Mouse (Mus musculus) neural tube, embryonic 11.5 days (tissue): ENCODE data around the gene Cwf19l1. TPM values are rescaled to one million over a fixed set of nuclear protein-coding genes. Genes with fewer than 3 reads are reported as not detected.
A peak's percentile ranks its signal among the peaks of the same experiment; 100 is the strongest.

ENCODE experiments used
- ATAC-seq: fragments of 200-750 bp; cut with Nextera tagmentation; 2 replicates; pipeline ENCODE4 v1.8.0; 2017; ENCODE audit warnings: moderate number of reproducible peaks, mild to moderate bottlenecking, moderate TSS enrichment, moderate library complexity; ENCODE audit not compliant: insufficient read depth, low FRiP score, low TSS enrichment
- DNase-seq: peaks from one replicate; pipeline ENCODE4 v3.0.0-alpha.2; 2015; ENCODE audit warnings: low spot score
- H3K27ac ChIP-seq: fragments of 300-500 bp; sonication (generic); 2 replicates; pipeline ENCODE4 v1.5.1; 2014; ENCODE audit warnings: low read depth, mild to moderate bottlenecking, low read length
- H3K27me3 ChIP-seq: fragments of 300-500 bp; sonication (generic); 2 replicates; pipeline ENCODE4 v1.6.1; 2014; ENCODE audit warnings: mild to moderate bottlenecking, low read length, mixed read lengths; ENCODE audit not compliant: control insufficient read depth, insufficient read depth
- H3K36me3 ChIP-seq: fragments of 300-500 bp; sonication (generic); 2 replicates; pipeline ENCODE4 v1.6.1; 2014; ENCODE audit warnings: mild to moderate bottlenecking, low read length, moderate library complexity, mixed read lengths; ENCODE audit not compliant: control insufficient read depth, insufficient read depth
- H3K4me1 ChIP-seq: fragments of 300-500 bp; sonication (generic); 2 replicates; pipeline ENCODE4 v1.6.1; 2014; ENCODE audit warnings: low read length, mixed read lengths; ENCODE audit not compliant: control insufficient read depth, insufficient read depth
- H3K4me2 ChIP-seq: fragments of 300-500 bp; sonication (generic); 2 replicates; pipeline ENCODE4 v1.6.1; 2014; ENCODE audit warnings: low read depth, mild to moderate bottlenecking, moderate library complexity
- H3K4me3 ChIP-seq: fragments of 300-500 bp; sonication (generic); 2 replicates; pipeline ENCODE4 v1.5.1; 2014; ENCODE audit warnings: low read depth, low read length
- H3K9ac ChIP-seq: fragments of 300-500 bp; sonication (generic); 2 replicates; pipeline ENCODE4 v1.6.1; 2014; ENCODE audit warnings: mild to moderate bottlenecking, low read length
- H3K9me3 ChIP-seq: fragments of 300-500 bp; sonication (generic); 2 replicates; pipeline ENCODE4 v1.6.1; 2016; ENCODE audit warnings: low read length; ENCODE audit not compliant: control insufficient read depth
- WGBS: fragments of 180-500 bp; shearing (Covaris S2); extraction: QIAGEN DNeasy Blood & Tissue Kit; methylation state at CpG from one replicate; pipeline ENCODE4 v1.1.7; 2014; 5-methylcytosine and 5-hydroxymethylcytosine counted together
- polyA plus RNA-seq: library from polyadenylated mRNA; unstranded; fragments of >200 nt; fragmentation: Nextera tagmentation; extraction: Ambion mirVana; gene quantifications from 2 replicates; pipeline ENCODE4 v1.2.1, GENCODE M21; 2014

The Cwf19l1 gene
- polyA plus RNA-seq, 1 experiment from 2014 or later = 38.6 TPM

GRCm38 (mm10) chr19:44077024-44077423 is 58.7 kb downstream of the Cwf19l1 start:
- DNase-seq = no peak
- Histone ChIP-seq H3K27ac (no peak overlapping the region), H3K27me3 (no peaks in the 10 kb centered on the region), H3K9ac (no peak overlapping the region), H3K4me1 (no peaks in the 10 kb centered on the region), H3K4me2 (no peak overlapping the region), H3K36me3 (no peaks in the 10 kb centered on the region), H3K4me3 (no peak overlapping the region), H3K9me3 (no peaks in the 10 kb centered on the region)
- ATAC-seq = no peak
- WGBS = 79% methylated on average over 4 of the region's 4 CpGs

GRCm38 (mm10) chr19:44076457-44076856 is 59.2 kb downstream of the Cwf19l1 start:
- WGBS = 70% methylated on average over 9 of the region's 9 CpGs
- Histone ChIP-seq H3K27me3 (no peaks in the 10 kb centered on the region), H3K4me3 (no peak overlapping the region), H3K4me1 (no peaks in the 10 kb centered on the region), H3K9me3 (no peaks in the 10 kb centered on the region), H3K4me2 (no peak overlapping the region), H3K27ac (no peak overlapping the region), H3K9ac (no peak overlapping the region), H3K36me3 (no peaks in the 10 kb centered on the region)
- DNase-seq (peak; percentile 24), ATAC-seq (no peak)

GRCm38 (mm10) chr19:44074986-44075385 is 60.7 kb downstream of the Cwf19l1 start:
- no peak for ATAC-seq
- no peaks in the 10 kb centered on the region for H3K4me1 ChIP-seq
- 78% methylated on average over 11 of the region's 11 CpGs for WGBS
- no peaks in the 10 kb centered on the region for H3K9me3 ChIP-seq
- no peaks in the 10 kb centered on the region for H3K36me3 ChIP-seq
- H3K27ac ChIP-seq = no peak overlapping the region
- no peaks in the 10 kb centered on the region for H3K27me3 ChIP-seq
- H3K4me2 ChIP-seq = no peak overlapping the region
- no peak overlapping the region for H3K9ac ChIP-seq
- no peak for DNase-seq
- no peak overlapping the region for H3K4me3 ChIP-seq

GRCm38 (mm10) chr19:44071166-44071565 is 64.5 kb downstream of the Cwf19l1 start:
- H3K27me3 ChIP-seq = no peaks in the 10 kb centered on the region
- no peak overlapping the region for H3K4me3 ChIP-seq
- H3K27ac ChIP-seq = no peak overlapping the region
- no peak for ATAC-seq
- H3K36me3 ChIP-seq = no peaks in the 10 kb centered on the region
- 60% methylated on average over 5 of the region's 5 CpGs for WGBS
- DNase-seq = no peak
- H3K4me2 ChIP-seq = no peak overlapping the region
- no peak overlapping the region for H3K9ac ChIP-seq
- H3K9me3 ChIP-seq = no peaks in the 10 kb centered on the region
- no peaks in the 10 kb centered on the region for H3K4me1 ChIP-seq

GRCm38 (mm10) chr19:44069914-44070232 is 65.8 kb downstream of the Cwf19l1 start:
- DNase-seq (no peak), ATAC-seq (peak; percentile 85)
- WGBS = 10% methylated on average over 4 of the region's 4 CpGs
- Histone ChIP-seq H3K9me3 (no peaks in the 10 kb centered on the region), H3K36me3 (no peaks in the 10 kb centered on the region), H3K4me1 (no peaks in the 10 kb centered on the region), H3K4me2 (peak overlapping the region; percentile 84), H3K27me3 (no peaks in the 10 kb centered on the region), H3K4me3 (peak overlapping the region; percentile 57), H3K9ac (peak overlapping the region; percentile 70), H3K27ac (no peak overlapping the region)

GRCm38 (mm10) chr19:44069121-44069913 is 66.4 kb downstream of the Cwf19l1 start, which contains the start of gene Erlin1:
TSS of gene Erlin1 (minus strand) at chr19:44069785.
- no peaks in the 10 kb centered on the region for H3K36me3 ChIP-seq
- peak within 1 kb of the TSS; percentile 57 for H3K4me3 ChIP-seq
- no peaks in the 10 kb centered on the region for H3K27me3 ChIP-seq
- peak; percentile 90 for DNase-seq
- peak within 1 kb of the TSS; percentile 84 for H3K4me2 ChIP-seq
- H3K4me1 ChIP-seq = no peaks in the 10 kb centered on the region
- no peak within 1 kb of the TSS for H3K27ac ChIP-seq
- under 1% methylated on average over 67 of the region's 75 CpGs for WGBS
- peak; percentile 87 for ATAC-seq
- H3K9me3 ChIP-seq = no peaks in the 10 kb centered on the region
- H3K9ac ChIP-seq = peak within 1 kb of the TSS; percentile 70

- Histone ChIP-seq H3K9ac (no peak overlapping the region), H3K27ac (no peak overlapping the region), H3K4me2 (no peak overlapping the region), H3K36me3 (no peaks in the 10 kb centered on the region), H3K27me3 (no peaks in the 10 kb centered on the region), H3K9me3 (no peaks in the 10 kb centered on the region), H3K4me1 (no peaks in the 10 kb centered on the region), H3K4me3 (no peak overlapping the region)
- WGBS = 81% methylated on average over 4 of the region's 4 CpGs
- no peak for DNase-seq
- no peak for ATAC-seq
Observed at GRCm38 (mm10) chr19:44068232-44068631, 67.4 kb downstream of the Cwf19l1 start.

GRCm38 (mm10) chr19:44067323-44068049 is 68.2 kb downstream of the Cwf19l1 start:
- no peaks in the 10 kb centered on the region for H3K36me3 ChIP-seq

GRCm38 (mm10) chr19:44064734-44065133 is 70.9 kb downstream of the Cwf19l1 start:
- no peak overlapping the region for H3K27ac ChIP-seq
- 96% methylated on average over 2 of the region's 2 CpGs for WGBS
- H3K9ac ChIP-seq = no peak overlapping the region
- DNase-seq (no peak), ATAC-seq (no peak)
- H3K4me3 ChIP-seq = no peak overlapping the region
- H3K36me3 ChIP-seq = no peaks in the 10 kb centered on the region
- no peak overlapping the region for H3K4me2 ChIP-seq
- no peaks in the 10 kb centered on the region for H3K9me3 ChIP-seq
- no peaks in the 10 kb centered on the region for H3K4me1 ChIP-seq
- H3K27me3 ChIP-seq = no peaks in the 10 kb centered on the region

More at GRCm38 (mm10) chr19:44067323-44068049, 68.2 kb downstream of the Cwf19l1 start:
- no peaks in the 10 kb centered on the region for H3K27me3 ChIP-seq
- H3K4me2 ChIP-seq = no peak overlapping the region
- DNase-seq (no peak), ATAC-seq (no peak)
- no peak overlapping the region for H3K4me3 ChIP-seq
- WGBS = 85% methylated on average over 9 of the region's 9 CpGs
- H3K9ac ChIP-seq = no peak overlapping the region
- no peaks in the 10 kb centered on the region for H3K9me3 ChIP-seq
- H3K27ac ChIP-seq = no peak overlapping the region
- H3K4me1 ChIP-seq = no peaks in the 10 kb centered on the region
